In genomic region chr11:68622751-68623150, GRCm38 (mm10) we compare ENCODE assay signal across 9 mouse cellular contexts. TPM values are rescaled to one million over a fixed set of nuclear protein-coding genes. Genes with fewer than 3 reads are reported as not detected.
DNase-seq lines count a peak whose midpoint lies in the region; ATAC-seq lines count a peak whose summit lies in the region.
"Had no signal": no experiment of that assay in that cellular context is flagged by ENCODE, and none has a peak within 500 bp of the region (broad histone marks: within the 10 kb centered on the region; RNA-seq: fewer than 3 reads in every experiment).

No protein-coding gene starts in this region.

- no peaks in the 10 kb centered on the region for H3K36me3 ChIP-seq in embryonic facial prominence, embryonic 10.5 days (replicated peaks)
- no peaks in the 10 kb centered on the region for H3K36me3 ChIP-seq in heart, embryonic 16.5 days (ENCODE audit: control insufficient read depth, insufficient read depth)
- H3K36me3 ChIP-seq in lung, embryonic 16.5 days (ENCODE audit: control insufficient read depth, insufficient read depth, low read length) = no peaks in the 10 kb centered on the region

- peaks cover 21% of the 10 kb centered on the region for H3K4me1 ChIP-seq in embryonic facial prominence, embryonic 10.5 days
- peaks cover 11% of the 10 kb centered on the region for H3K4me1 ChIP-seq in heart, embryonic 16.5 days (ENCODE audit: control insufficient read depth, insufficient read depth, low read length)
- H3K4me1 ChIP-seq in lung, embryonic 16.5 days (replicated peaks; ENCODE audit: control insufficient read depth, insufficient read depth, low read length) = peaks cover 23% of the 10 kb centered on the region

- no peaks in the 10 kb centered on the region for H3K27me3 ChIP-seq in embryonic facial prominence, embryonic 10.5 days (replicated peaks; ENCODE audit: low read depth, poor library complexity, severe bottlenecking)
- no peaks in the 10 kb centered on the region for H3K27me3 ChIP-seq in heart, embryonic 16.5 days (ENCODE audit: control insufficient read depth, insufficient read depth, low read length)
- H3K27me3 ChIP-seq in lung, embryonic 16.5 days (ENCODE audit: control insufficient read depth, insufficient read depth, low read depth, low read length) = no peaks in the 10 kb centered on the region

- 0 out of 2 replicates have a peak overlapping the region, but pooled peaks have one; percentile 52 for H3K4me3 ChIP-seq in embryonic facial prominence, embryonic 10.5 days
- no peak overlapping the region for H3K4me3 ChIP-seq in heart, embryonic 16.5 days (ENCODE audit: low read length)
- H3K4me3 ChIP-seq in lung, embryonic 16.5 days (ENCODE audit: low read length) = no peak overlapping the region

- intact Hi-C loops in heart, postnatal 25 days (cut with DNase I) = no loop called here

- H3K9me3 ChIP-seq in embryonic facial prominence, embryonic 10.5 days = no peaks in the 10 kb centered on the region
- H3K9me3 ChIP-seq in heart, embryonic 16.5 days (replicated peaks; ENCODE audit: control insufficient read depth, low read length) = no peaks in the 10 kb centered on the region
- H3K9me3 ChIP-seq in lung, embryonic 16.5 days (ENCODE audit: control insufficient read depth, low read length) = no peaks in the 10 kb centered on the region

- DNase-seq in heart, adult 11 months = peak; percentile 92
- no peak for DNase-seq in heart, postnatal 25 days (ENCODE audit: low spot score)
- DNase-seq in embryonic facial prominence, embryonic 10.5 days (ENCODE audit: low spot score) = no peak
- no peak for DNase-seq in embryo, embryonic 10.5 days (ENCODE audit: low spot score)
- DNase-seq in urinary bladder, postnatal 36 days (ENCODE audit: low spot score in 2 of 2) = no peak
- DNase-seq in ovary, postnatal 10 days (ENCODE audit: low spot score) = no peak

- H3K27ac ChIP-seq in embryonic facial prominence, embryonic 10.5 days (replicated peaks) = peak overlapping the region; percentile 65; the same call in 1 of the 2 replicates
- H3K27ac ChIP-seq in heart, embryonic 16.5 days (ENCODE audit: low read length) = peak overlapping the region; percentile 87
- peak overlapping the region; percentile 94 for H3K27ac ChIP-seq in lung, embryonic 16.5 days (ENCODE audit: low read length)

- H3K9ac ChIP-seq in heart, embryonic 16.5 days (ENCODE audit: low read length) = no peak overlapping the region
- peak overlapping the region; percentile 26; the same call in 1 of the 2 replicates for H3K9ac ChIP-seq in lung, embryonic 16.5 days (ENCODE audit: low read length)

- no peak for ATAC-seq in heart, embryonic 16.5 days (replicated peaks; ENCODE audit: extremely low read depth, insufficient read depth, low FRiP score)
- peak; percentile 32 for ATAC-seq in lung, embryonic 16.5 days (ENCODE audit: low read depth)

- H3K4me2 ChIP-seq in heart, embryonic 16.5 days (ENCODE audit: low read depth, low read length) = peak overlapping the region; percentile 57
- peak overlapping the region; percentile 51 for H3K4me2 ChIP-seq in lung, embryonic 16.5 days (ENCODE audit: low read depth, low read length)

- WGBS in embryonic facial prominence, embryonic 10.5 days = 84% methylated on average over 9 of the region's 9 CpGs
- 55% methylated on average over 9 of the region's 9 CpGs for WGBS in heart, embryonic 16.5 days
- 27% methylated on average over 9 of the region's 9 CpGs for WGBS in lung, embryonic 16.5 days

RNA-seq across cellular contexts. Expression of gene Ccdc42, which starts 35.9 kb away (rescaled TPM):
- total RNA-seq in heart, postnatal 25 days (2021) = not detected
- polyA plus RNA-seq in embryonic facial prominence, embryonic 10.5 days (2016; fragmentation: Nextera tagmentation; extraction: Ambion mirVana) = 0.55 and 0.68 TPM in 2 replicates
- polyA plus RNA-seq in heart, embryonic 16.5 days (2015; fragmentation: Nextera tagmentation; extraction: Ambion mirVana) = 1.1 and 1.5 TPM in 2 replicates
- 0.67 and 1.1 TPM in 2 replicates for polyA plus RNA-seq in lung, embryonic 16.5 days (2015; fragmentation: Nextera tagmentation; extraction: Ambion mirVana)
- total RNA-seq: CH12.LX had no signal
